Mouse (Mus musculus): Measurements from ENCODE around the gene Gm614.

DNA sequence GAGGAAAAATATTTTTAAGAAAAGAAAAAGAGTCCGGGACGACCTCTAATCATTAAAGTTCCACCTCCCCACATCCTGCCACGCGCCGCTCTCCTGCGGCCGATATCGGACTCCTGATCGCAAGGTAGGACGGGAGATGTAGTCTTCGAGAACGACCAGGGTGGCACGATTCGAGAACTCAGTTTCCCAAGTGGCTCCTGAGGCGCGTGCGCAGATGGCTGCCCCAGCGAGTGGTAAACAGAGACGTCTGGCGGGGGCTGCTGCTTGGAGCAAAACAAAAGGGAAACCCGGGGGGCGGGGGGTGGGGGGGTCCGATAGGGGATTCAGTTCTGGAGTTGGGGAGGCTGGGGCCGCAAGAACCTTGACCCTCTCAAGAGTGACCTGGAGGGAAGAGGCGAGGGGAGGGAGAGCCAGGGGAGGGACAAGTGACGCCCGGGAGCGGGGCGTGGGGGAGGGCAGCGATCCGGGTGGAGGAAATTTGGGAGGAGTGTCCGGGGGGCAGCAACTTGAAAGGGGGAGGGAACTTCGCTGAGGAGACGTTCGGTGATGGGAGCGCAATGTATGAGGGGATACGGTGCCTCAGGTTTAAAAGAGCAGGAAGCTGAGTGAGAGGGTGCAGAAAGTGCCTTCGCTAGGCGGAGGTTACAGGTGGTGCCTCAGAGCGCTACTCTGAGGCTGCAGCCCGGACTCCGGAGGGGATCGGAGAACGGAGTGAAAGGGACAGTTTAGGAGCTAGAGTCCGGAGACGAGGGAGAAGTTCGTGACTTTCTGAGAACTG, 9.7 kb downstream of the Gm614 start, which contains the start of gene Foxo4:
- TF ChIP-seq CTCF (conservative IDR thresholded peaks at IDR 0.05; ENCODE audit: insufficient read depth, insufficient read length, low read depth, low read length) (no peak), POLR2A (IDR thresholded peaks at IDR 0.05; ENCODE audit: low read depth, low read length) (no peak)

Measured in kidney, adult 2 months (tissue).